Mouse (Mus musculus): ENCODE data around the gene Itgam. TPM values are rescaled to one million over a fixed set of nuclear protein-coding genes. Genes with fewer than 3 reads are reported as not detected.
"Not testable (repeated sequence)": the region's sequence is repeated elsewhere in the genome, so short reads cannot be mapped to it uniquely, and the experiment has no call there.

Gene Itgam
- polyA plus RNA-seq, 1 experiment from 2014 or later: 0.22 TPM

DNA sequence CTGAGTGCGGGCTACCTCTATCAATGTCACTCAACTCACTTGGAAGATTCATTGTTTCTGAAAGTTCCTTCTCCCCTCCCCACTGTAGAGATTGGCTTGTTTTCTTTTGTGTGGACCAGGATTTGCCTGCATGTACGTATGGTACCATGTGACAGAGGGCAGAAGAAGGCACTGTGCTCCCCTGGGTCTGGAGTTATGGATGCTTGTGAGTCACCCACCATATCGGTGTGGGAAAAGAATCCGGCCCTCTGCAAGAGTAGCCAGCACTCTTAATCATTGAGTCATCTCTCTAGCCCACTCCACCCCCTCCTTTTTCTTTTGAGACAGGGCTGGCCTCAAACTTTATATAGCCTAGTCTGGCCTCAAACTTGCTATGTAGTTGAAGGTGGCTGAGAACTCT lies 37.5 kb upstream of the Itgam start:
- ATAC-seq (no peak), DNase-seq (ENCODE audit: low spot score) (no peak)
- Histone ChIP-seq H3K36me3 (ENCODE audit: control insufficient read depth, insufficient read depth, low read length) (no peaks in the 10 kb centered on the region), H3K4me2 (ENCODE audit: low read length) (no peak overlapping the region), H3K27me3 (replicated peaks; ENCODE audit: control insufficient read depth, insufficient read depth, low read length) (no peaks in the 10 kb centered on the region), H3K4me1 (ENCODE audit: control insufficient read depth, insufficient read depth, low read length) (no peaks in the 10 kb centered on the region), H3K9ac (ENCODE audit: low read length) (no peak overlapping the region), H3K4me3 (ENCODE audit: low read depth, low read length) (no peak overlapping the region), H3K27ac (ENCODE audit: low read depth, low read length) (no peak overlapping the region), H3K9me3 (replicated peaks; ENCODE audit: control insufficient read depth, low read length) (no peaks in the 10 kb centered on the region)
- WGBS: 88% methylated on average over 4 of the region's 4 CpGs

DNA sequence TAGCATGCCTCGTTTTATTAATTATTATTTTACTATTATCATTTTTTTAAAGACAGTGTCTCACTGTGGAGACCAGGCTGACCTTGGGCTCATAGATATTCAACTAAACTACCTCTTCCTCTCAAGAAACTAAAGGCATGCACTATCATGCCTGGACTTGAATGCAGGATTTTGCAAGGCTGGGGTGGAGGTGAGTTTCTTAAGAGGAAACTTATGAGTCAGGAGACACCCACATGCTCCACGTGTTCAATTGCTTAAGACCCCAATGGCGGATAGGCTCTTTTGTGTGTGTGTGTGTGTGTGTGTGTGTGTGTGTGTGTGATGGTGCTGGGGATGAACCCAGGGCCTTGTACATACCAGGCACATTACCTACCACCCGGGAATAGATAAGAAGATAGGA lies 37.1 kb upstream of the Itgam start:
- Histone ChIP-seq H3K9me3 (replicated peaks; ENCODE audit: control insufficient read depth, low read length) (no peaks in the 10 kb centered on the region), H3K4me3 (ENCODE audit: low read depth, low read length) (no peak overlapping the region), H3K4me1 (ENCODE audit: control insufficient read depth, insufficient read depth, low read length) (no peaks in the 10 kb centered on the region), H3K36me3 (ENCODE audit: control insufficient read depth, insufficient read depth, low read length) (no peaks in the 10 kb centered on the region), H3K27me3 (replicated peaks; ENCODE audit: control insufficient read depth, insufficient read depth, low read length) (no peaks in the 10 kb centered on the region), H3K4me2 (ENCODE audit: low read length) (no peak overlapping the region), H3K27ac (ENCODE audit: low read depth, low read length) (no peak overlapping the region), H3K9ac (ENCODE audit: low read length) (no peak overlapping the region)
- DNase-seq (ENCODE audit: low spot score) (no peak), ATAC-seq (no peak)
- 78% methylated on average over 4 of the region's 4 CpGs for WGBS

DNA sequence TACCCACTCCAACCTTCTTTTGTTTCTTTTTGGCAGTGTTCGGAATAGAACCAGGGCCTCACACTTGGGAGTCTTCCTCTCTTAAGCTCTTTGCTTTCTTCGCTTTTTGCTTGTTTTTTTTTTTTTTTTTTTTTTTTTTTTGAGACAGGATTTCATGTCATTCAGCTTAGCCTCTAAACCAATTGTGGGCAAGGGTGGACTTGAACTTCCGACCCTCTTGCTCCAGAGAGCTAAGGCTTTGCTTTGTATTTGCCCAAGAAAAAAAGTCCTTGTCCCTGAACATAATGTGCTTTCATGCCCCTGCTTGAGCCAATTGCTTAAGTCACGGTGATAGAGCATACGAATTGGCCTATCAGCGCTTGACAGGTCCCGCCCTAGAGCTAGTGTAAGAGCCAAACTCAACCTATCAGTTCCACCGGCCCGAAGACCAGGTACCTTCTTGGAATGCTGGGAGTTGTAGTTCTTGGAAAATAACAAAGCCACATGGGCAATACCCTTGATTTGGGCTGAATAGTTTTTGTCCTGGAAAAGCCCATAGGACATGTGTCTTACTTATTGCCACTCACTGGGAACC lies 30.9 kb upstream of the Itgam start:
- Histone ChIP-seq H3K27ac (ENCODE audit: low read depth, low read length) (no peak overlapping the region), H3K4me3 (ENCODE audit: low read depth, low read length) (no peak overlapping the region), H3K4me2 (ENCODE audit: low read length) (no peak overlapping the region), H3K4me1 (ENCODE audit: control insufficient read depth, insufficient read depth, low read length) (no peaks in the 10 kb centered on the region), H3K9me3 (replicated peaks; ENCODE audit: control insufficient read depth, low read length) (no peaks in the 10 kb centered on the region), H3K9ac (ENCODE audit: low read length) (no peak overlapping the region), H3K27me3 (replicated peaks; ENCODE audit: control insufficient read depth, insufficient read depth, low read length) (no peaks in the 10 kb centered on the region), H3K36me3 (ENCODE audit: control insufficient read depth, insufficient read depth, low read length) (no peaks in the 10 kb centered on the region)
- WGBS: 38% methylated on average over 9 of the region's 9 CpGs
- DNase-seq (ENCODE audit: low spot score) (peak; percentile 58), ATAC-seq (no peak)

DNA sequence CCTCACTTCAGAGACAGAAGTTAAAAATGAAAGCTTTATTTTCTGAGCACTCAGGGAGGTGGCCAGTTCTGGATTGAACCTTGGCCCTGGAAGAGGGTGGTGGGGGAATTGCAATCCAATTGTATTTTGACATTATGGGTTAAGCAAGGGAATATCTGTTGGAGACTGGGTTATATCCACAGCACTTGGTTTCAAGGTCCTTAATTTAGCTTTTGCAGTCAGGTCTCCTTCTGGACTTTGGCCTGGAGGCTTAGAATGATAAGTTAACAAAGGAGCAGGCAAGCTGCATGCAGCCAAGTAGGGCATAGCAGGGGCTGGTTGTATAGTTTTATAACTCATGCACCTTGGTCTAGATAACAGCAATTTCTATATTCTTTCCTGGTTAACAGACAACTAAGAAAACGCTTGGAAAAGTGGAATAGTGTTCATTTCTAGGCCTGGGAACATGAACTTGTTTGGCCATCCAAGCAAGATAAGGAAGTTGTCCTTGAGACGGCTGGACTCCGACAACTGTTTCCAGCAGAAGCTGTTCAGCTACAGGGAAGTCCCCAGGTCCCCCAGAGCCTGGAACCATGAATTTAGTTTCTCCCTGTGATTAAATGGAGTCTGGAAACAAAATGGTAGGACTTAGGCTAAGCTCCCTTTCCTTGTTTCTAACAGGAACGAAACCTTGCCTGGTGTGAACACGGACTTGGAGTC lies 30.0 kb upstream of the Itgam start:
- no peaks in the 10 kb centered on the region for H3K4me1 ChIP-seq (ENCODE audit: control insufficient read depth, insufficient read depth, low read length)
- WGBS: 88% methylated on average over 5 of the region's 5 CpGs
- no peak for DNase-seq (ENCODE audit: low spot score)

DNA sequence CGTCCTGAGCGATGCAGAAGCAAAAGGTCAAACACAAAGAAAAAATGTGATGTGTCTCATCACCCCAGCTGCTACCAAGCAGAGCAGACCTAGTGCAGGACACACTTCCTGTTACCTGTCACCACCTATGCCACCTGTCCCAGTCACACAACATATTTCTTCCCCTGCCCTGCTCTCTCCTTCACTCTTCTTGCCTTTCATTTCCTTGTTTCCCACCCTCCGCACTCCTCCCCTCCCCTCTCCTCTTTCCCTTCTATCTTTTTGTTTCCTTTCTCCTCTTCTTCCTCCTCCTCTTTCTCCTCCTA lies 29.5 kb upstream of the Itgam start:
- H3K4me1 ChIP-seq (ENCODE audit: control insufficient read depth, insufficient read depth, low read length): no peaks in the 10 kb centered on the region
- H3K4me2 ChIP-seq (ENCODE audit: low read length): no peak overlapping the region
- H3K36me3 ChIP-seq (ENCODE audit: control insufficient read depth, insufficient read depth, low read length): no peaks in the 10 kb centered on the region
- no peaks in the 10 kb centered on the region for H3K9me3 ChIP-seq (replicated peaks; ENCODE audit: control insufficient read depth, low read length)
- no peak overlapping the region for H3K4me3 ChIP-seq (ENCODE audit: low read depth, low read length)
- no peak overlapping the region for H3K9ac ChIP-seq (ENCODE audit: low read length)
- H3K27me3 ChIP-seq (replicated peaks; ENCODE audit: control insufficient read depth, insufficient read depth, low read length): no peaks in the 10 kb centered on the region
- ATAC-seq: no peak
- WGBS: 89% methylated on average over 3 of the region's 3 CpGs
- H3K27ac ChIP-seq (ENCODE audit: low read depth, low read length): no peak overlapping the region
- DNase-seq (ENCODE audit: low spot score): no peak

More for the DNA sequence above, 30.0 kb upstream of the Itgam start:
- ATAC-seq: no peak
- no peak overlapping the region for H3K27ac ChIP-seq (ENCODE audit: low read depth, low read length)
- H3K9me3 ChIP-seq (replicated peaks; ENCODE audit: control insufficient read depth, low read length): no peaks in the 10 kb centered on the region
- no peaks in the 10 kb centered on the region for H3K36me3 ChIP-seq (ENCODE audit: control insufficient read depth, insufficient read depth, low read length)
- no peak overlapping the region for H3K4me3 ChIP-seq (ENCODE audit: low read depth, low read length)
- no peak overlapping the region for H3K4me2 ChIP-seq (ENCODE audit: low read length)
- no peak overlapping the region for H3K9ac ChIP-seq (ENCODE audit: low read length)
- no peaks in the 10 kb centered on the region for H3K27me3 ChIP-seq (replicated peaks; ENCODE audit: control insufficient read depth, insufficient read depth, low read length)

DNA sequence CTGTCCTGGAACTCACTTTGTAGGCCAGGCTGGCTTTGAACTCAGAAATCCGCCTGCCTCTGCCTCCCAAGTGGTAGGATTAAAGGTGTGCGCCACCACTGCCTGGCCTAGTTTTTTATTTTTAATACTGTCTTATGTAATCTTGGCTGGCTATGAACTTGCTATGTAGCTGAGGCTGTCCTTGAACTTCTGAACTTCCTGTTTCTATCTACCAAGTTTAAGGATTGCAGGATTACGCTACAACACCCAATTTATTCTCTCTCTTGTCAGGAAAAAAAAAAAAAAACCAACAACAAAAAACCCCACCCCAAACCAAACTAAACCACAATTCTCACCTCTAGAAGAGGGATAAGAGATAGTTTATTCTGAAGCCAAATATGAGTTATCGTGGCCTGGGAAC lies 28.8 kb upstream of the Itgam start:
- Histone ChIP-seq H3K4me1 (ENCODE audit: control insufficient read depth, insufficient read depth, low read length) (no peaks in the 10 kb centered on the region), H3K4me2 (ENCODE audit: low read length) (no peak overlapping the region), H3K27ac (ENCODE audit: low read depth, low read length) (no peak overlapping the region), H3K9me3 (replicated peaks; ENCODE audit: control insufficient read depth, low read length) (no peaks in the 10 kb centered on the region), H3K36me3 (ENCODE audit: control insufficient read depth, insufficient read depth, low read length) (no peaks in the 10 kb centered on the region), H3K4me3 (ENCODE audit: low read depth, low read length) (no peak overlapping the region), H3K27me3 (replicated peaks; ENCODE audit: control insufficient read depth, insufficient read depth, low read length) (no peaks in the 10 kb centered on the region), H3K9ac (ENCODE audit: low read length) (no peak overlapping the region)
- DNase-seq (ENCODE audit: low spot score) (no peak), ATAC-seq (no peak)
- WGBS: 94% methylated on average over 4 of the region's 4 CpGs

DNA sequence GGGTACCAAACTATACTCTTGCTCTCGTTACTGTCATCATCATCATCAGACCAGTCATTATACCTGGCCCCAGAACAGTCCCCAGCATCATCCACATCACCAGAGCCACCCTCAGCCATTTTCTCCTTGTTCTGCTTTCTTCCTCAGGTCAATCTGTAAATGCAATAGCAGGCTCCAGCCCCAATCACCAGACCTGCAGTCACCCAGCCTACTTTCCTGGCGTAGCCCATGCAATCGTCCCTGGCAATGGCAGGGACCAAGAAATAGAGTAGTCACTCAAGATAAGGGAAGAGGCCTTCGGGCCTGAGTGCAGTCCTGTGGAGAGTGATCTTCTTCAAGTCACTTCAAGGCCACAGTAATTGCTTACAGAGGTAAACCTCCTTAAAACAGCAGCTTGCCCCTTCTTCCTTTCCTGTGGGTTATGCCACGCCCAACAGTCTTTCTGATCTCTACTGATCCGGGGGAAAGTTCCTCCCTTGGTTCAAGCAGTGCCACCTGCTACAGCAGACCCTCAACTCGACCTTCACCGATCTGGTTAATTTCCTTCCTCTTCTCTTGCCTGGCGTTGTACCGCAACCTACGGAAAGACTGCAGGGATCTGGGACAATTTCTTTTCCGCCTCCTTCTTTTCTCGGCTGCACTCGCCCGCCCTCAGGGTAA lies 20.1 kb upstream of the Itgam start:
- WGBS: 86% methylated on average over 15 of the region's 15 CpGs
- not testable (repeated sequence) for H3K36me3 ChIP-seq (ENCODE audit: control insufficient read depth, insufficient read depth, low read length); H3K4me2 ChIP-seq (ENCODE audit: low read length); H3K4me3 ChIP-seq (ENCODE audit: low read depth, low read length); H3K4me1 ChIP-seq (ENCODE audit: control insufficient read depth, insufficient read depth, low read length); ATAC-seq; H3K9me3 ChIP-seq (replicated peaks; ENCODE audit: control insufficient read depth, low read length); H3K27ac ChIP-seq (ENCODE audit: low read depth, low read length); DNase-seq (ENCODE audit: low spot score); H3K27me3 ChIP-seq (replicated peaks; ENCODE audit: control insufficient read depth, insufficient read depth, low read length); H3K9ac ChIP-seq (ENCODE audit: low read length)

DNA sequence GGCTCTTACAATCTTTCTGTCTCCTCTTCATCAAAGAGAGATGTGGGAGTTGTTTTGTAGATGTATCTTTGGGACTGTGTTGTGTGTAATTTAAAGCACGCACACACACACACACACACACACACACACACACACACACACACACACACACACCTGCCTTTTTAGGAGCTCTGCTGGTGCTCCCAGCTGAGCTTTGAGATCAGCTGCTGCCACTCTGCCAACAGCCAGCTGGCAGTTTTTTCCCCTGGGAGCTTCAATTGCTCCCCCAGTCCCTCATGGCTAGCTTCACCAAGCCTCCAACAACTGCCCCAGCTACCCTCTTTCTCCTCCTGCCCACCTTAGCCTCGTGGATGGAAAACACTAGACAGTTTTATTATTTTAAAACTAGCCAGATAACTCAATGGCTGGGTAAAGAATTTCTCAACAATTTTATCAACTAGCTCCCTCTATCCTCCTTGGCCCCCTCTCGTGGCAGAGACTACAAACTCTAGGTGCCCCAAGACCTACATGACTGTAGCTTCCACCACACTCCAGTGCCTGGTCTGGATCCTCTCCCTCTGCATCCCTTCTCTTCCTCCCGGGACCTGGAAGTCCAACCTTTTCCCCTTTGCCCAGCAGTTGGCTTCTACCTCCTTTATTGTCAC lies 18.2 kb upstream of the Itgam start:
- H3K4me1 ChIP-seq (ENCODE audit: control insufficient read depth, insufficient read depth, low read length): no peaks in the 10 kb centered on the region
- no peak overlapping the region for H3K9ac ChIP-seq (ENCODE audit: low read length)
- no peaks in the 10 kb centered on the region for H3K27me3 ChIP-seq (replicated peaks; ENCODE audit: control insufficient read depth, insufficient read depth, low read length)
- no peaks in the 10 kb centered on the region for H3K9me3 ChIP-seq (replicated peaks; ENCODE audit: control insufficient read depth, low read length)
- H3K36me3 ChIP-seq (ENCODE audit: control insufficient read depth, insufficient read depth, low read length): no peaks in the 10 kb centered on the region
- no peak overlapping the region for H3K4me3 ChIP-seq (ENCODE audit: low read depth, low read length)
- ATAC-seq: no peak
- no peak overlapping the region for H3K27ac ChIP-seq (ENCODE audit: low read depth, low read length)
- H3K4me2 ChIP-seq (ENCODE audit: low read length): no peak overlapping the region
- 73% methylated on average over 4 of the region's 4 CpGs for WGBS
- DNase-seq (ENCODE audit: low spot score): no peak

DNA sequence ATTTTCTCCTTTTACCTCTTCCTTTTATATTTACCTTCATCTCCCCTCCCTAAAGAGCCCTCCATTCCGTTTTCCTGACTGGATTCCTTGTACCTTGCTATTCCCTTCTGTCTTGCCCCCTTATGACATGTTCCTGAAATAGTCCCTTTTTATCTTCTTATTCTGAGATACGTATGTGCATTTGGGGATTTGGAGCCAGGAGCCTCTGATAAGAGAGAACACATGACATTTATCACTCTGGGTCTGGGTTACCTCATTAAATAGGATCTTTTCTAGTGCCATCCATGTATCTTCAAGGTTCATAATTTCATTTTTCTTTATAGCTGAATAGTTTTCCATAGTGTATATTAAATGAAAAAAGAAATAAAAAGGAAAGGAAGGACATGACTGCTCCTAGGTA lies 16.8 kb upstream of the Itgam start:
- Histone ChIP-seq H3K36me3 (ENCODE audit: control insufficient read depth, insufficient read depth, low read length) (no peaks in the 10 kb centered on the region), H3K9me3 (replicated peaks; ENCODE audit: control insufficient read depth, low read length) (no peaks in the 10 kb centered on the region), H3K9ac (ENCODE audit: low read length) (no peak overlapping the region), H3K4me1 (ENCODE audit: control insufficient read depth, insufficient read depth, low read length) (no peaks in the 10 kb centered on the region), H3K4me3 (ENCODE audit: low read depth, low read length) (no peak overlapping the region), H3K27me3 (replicated peaks; ENCODE audit: control insufficient read depth, insufficient read depth, low read length) (no peaks in the 10 kb centered on the region), H3K4me2 (ENCODE audit: low read length) (no peak overlapping the region), H3K27ac (ENCODE audit: low read depth, low read length) (no peak overlapping the region)
- WGBS: 72% methylated on average over 2 of the region's 2 CpGs
- ATAC-seq: no peak
- no peak for DNase-seq (ENCODE audit: low spot score)

All from forebrain, embryonic 14.5 days (tissue).